Mouse (Mus musculus) left cerebral cortex, adult 8-10 months (tissue): Measurements from ENCODE around the gene Mrpl52. TPM values are rescaled to one million over a fixed set of nuclear protein-coding genes. Genes with fewer than 3 reads are reported as not detected.
A peak's percentile ranks its signal among the peaks of the same experiment; 100 is the strongest.

Experiments used
- DNase-seq, 2 experiments: peaks; one replicate each; pipeline ENCODE4 v3.0.0; 2022; ENCODE audit warnings: low spot score in 2 of 2
- total RNA-seq, 4 experiments: library from RNA; stranded (reverse); gene quantifications; 2 replicates each; pipeline ENCODE4 v1.2.4; 2022

The Mrpl52 gene
- total RNA-seq, 4 experiments from 2014 or later: 71.6 to 109 (median 87.4) TPM

DNA sequence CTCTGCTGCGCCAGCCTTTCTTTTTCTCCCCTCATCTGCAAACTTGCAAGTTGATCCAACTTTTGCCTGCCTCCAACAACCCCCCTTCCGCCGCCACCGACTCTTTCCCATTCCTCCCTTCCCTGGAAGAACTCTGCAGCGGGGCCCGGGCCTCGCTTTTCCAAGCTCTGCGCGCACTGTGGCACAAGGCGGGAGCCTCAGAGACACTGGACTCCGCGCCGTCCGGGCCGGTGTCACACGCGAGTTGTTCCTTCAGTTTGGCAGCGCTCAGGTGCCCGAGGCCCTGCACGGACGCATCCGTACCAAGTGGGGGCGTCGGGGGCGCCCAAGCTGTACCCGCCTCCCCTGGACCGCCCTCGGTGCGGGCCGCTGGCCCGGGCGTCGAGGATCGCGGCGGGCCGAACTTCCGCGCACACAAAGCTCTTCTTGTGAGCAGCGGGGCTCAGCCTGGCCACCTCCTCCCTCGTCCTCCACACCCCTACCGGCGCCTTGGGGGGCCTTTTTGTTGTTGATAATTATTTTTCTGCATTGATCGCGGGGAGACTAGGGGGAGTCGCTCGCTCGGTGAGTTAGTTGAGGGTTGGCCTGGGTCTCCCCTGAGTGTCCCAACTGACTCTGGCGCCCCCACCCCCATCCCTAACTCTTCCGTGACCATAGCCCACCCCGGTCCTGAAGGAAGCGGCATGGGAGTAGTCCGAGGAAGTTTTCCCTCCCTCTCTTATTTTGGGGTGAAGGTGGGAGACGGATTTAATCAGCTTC, 5.5 kb downstream of the Mrpl52 start:
- DNase-seq: no peak

- no peak for DNase-seq
These were observed 6.4 kb downstream of the Mrpl52 start for GRCm38 (mm10) chr14:54432837-54433830.

- DNase-seq: no peak
These were observed 7.3 kb downstream of the Mrpl52 start for GRCm38 (mm10) chr14:54433941-54434531.

DNA sequence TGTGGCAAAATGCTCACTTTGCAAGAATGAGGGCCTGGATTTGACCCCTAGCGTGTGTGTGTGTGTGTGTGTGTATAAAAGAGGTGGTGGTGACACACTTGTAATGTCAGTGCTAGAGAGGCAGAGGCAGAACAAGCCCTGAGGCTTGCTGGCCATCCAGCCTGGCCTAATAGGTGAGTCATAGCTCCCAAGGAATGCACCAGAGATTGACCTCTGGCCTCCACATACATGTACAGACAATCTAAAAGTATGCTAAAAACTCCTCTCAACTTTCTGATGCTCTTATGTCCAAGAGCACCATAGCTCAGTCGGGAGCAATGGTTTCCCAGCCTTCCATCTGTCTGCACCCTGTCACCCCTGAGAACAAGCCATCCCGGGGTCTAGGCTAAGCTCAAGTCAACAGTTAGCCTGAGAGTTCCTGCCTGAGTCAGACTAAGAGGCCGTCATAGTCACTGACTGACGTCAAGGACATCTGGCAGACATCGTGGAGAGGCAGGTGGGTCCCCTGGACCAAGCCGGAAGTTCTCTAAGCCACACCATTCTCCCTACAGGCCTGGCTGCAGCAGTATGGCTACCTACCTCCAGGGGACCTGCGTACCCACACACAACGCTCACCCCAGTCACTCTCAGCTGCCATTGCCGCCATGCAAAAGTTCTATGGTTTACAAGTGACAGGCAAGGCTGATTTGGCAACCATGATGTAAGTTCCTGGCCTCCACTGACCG, 8.6 kb downstream of the Mrpl52 start:
- no peak for DNase-seq

GRCm38 (mm10) chr14:54439155-54439554, 12.4 kb downstream of the Mrpl52 start:
- no peak for DNase-seq

DNA sequence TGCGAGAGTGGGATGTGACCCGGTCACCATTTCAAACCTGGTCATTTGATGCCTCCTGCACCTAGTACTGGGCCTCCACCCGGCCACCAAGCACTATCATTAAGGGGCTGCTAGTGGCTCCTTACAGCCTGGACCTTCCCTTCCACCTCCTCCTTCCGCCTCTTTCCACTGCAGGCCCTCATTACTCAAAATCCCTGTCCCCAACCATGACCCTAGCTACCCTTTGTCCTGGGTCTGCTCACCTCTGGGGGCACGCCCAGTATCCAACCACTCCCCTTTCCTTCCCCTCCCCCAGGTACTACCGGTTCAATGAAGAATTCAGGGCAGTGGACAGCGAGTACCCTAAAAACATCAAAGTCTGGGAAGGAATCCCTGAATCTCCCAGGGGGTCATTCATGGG, 12.9 kb downstream of the Mrpl52 start:
- no peak for DNase-seq

DNA sequence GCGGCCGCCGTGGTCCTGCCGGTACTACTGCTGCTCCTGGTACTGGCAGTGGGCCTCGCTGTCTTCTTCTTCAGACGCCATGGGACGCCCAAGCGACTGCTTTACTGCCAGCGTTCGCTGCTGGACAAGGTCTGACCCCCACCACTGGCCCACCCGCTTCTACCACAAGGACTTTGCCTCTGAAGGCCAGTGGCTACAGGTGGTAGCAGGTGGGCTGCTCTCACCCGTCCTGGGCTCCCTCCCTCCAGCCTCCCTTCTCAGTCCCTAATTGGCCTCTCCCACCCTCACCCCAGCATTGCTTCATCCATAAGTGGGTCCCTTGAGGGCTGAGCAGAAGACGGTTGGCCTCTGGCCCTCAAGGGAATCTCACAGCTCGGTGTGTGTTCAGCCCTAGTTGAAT, 13.8 kb downstream of the Mrpl52 start:
- no peak for DNase-seq

DNA sequence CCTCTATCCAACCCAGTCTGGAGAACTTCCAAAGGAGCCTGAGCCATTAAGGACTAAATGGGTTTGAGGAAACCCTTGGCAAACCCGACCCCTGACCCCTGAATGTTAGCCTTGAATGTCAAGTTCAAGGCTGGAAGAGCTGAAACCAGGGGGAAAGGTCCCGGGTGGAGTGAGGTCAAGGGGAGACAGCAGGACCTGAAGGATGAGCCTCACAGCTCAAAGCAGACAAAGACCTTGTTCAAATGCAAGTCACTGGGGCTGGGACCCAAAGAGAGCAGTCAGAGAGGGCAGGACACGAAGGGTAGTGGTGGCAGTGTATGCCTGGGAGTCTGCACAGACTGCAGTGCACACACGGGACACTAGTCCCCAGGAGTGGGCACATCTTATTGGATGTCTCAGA, 14.7 kb downstream of the Mrpl52 start:
- DNase-seq: no peak

DNA sequence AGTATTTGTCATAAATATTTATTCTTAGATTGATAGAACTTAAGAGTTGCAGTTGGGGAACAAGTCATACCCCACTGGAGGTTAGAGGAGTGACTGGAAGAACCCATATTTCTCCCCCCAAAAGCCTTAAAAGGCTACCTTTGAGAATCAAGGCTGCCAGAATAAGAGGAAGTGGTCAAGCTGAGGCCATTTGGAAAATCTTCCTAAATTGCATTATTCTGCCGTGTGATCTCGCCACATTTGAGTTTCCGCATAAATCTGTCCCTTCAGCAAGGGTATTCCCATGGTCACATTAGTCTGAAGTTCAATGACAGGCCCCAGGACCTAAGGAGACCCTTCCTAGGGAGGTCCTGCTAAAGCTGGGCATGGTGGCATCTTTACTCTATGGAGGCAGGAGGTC, 15.8 kb downstream of the Mrpl52 start:
- no peak for DNase-seq

DNA sequence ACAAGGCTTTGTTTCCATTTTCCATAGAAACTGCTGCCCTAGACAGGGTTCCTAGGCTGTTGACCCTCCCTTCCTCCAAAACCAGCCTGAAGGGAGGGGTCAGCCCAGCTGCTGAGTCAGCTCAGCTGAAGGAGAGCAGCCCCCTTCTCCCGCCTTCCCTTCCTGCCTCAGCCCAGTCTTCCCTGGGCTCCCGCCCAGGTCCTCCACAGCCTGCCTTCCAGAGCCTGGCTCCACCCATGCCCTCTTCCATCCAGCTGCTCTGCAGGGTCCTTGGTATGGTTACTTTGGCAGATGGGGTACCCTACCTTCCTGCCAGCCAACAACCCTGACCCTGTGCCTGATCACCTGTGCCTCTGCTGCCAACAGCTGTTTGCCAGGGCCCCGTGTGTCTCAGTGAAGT, 16.5 kb downstream of the Mrpl52 start:
- DNase-seq: no peak

- DNase-seq: no peak
These were observed 17.3 kb downstream of the Mrpl52 start for GRCm38 (mm10) chr14:54443712-54444618.

GRCm38 (mm10) chr14:54445476-54445875, 18.8 kb downstream of the Mrpl52 start:
- DNase-seq: no peak

DNA sequence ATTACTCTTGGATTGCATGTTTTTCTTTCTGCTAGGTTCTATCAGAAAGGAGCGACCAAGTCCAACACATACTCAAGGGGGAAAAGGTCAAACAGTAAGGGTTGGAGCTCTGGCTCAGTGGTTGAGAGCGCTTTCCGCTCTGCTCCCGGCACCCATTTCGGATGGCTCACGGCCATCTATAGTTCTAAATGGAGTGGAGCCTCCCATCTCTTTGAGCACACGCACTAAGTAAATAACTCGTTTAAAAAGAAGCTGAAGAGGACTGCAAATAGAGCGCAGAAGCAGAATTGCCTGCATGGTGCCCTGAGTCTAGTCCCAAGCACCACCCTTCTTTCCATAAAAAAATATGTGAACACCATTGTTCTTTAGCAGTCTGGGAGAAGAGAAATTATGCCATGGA, 26.9 kb downstream of the Mrpl52 start:
- DNase-seq: no peak

- no peak for DNase-seq
These were observed 28.2 kb downstream of the Mrpl52 start for GRCm38 (mm10) chr14:54454669-54455528.

DNA sequence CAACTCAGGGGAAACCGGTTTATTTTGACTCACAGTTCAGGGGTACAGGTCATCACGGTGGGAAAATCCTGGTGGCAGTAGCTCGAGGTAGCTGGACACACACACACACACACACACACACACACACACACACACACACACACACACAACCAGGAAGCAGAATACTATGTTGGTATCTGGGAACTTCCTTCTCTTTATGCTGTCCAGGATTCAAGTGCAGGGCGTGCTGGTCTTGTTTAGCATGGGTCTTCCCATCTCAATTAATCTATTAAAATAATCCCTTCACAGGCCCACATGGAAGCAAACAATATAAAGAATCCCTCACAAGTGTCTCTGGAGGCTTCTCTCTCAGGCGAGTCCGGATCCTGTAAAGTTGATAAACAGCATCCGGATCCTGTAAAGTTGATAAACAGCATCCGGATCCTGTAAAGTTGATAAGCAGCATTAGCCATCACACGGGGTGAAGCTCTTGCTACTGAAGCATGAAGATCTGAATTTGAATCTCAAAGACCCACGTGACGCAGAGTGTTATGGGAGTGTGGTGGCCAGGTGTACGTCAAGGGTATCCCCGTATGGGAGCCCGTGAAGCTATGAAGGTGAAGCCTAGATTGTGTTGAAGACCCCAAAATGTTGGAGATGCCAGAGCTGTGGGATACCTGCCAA, 31.3 kb downstream of the Mrpl52 start:
- DNase-seq: no peak

GRCm38 (mm10) chr14:54462146-54462545, 35.4 kb downstream of the Mrpl52 start:
- DNase-seq: no peak

DNA sequence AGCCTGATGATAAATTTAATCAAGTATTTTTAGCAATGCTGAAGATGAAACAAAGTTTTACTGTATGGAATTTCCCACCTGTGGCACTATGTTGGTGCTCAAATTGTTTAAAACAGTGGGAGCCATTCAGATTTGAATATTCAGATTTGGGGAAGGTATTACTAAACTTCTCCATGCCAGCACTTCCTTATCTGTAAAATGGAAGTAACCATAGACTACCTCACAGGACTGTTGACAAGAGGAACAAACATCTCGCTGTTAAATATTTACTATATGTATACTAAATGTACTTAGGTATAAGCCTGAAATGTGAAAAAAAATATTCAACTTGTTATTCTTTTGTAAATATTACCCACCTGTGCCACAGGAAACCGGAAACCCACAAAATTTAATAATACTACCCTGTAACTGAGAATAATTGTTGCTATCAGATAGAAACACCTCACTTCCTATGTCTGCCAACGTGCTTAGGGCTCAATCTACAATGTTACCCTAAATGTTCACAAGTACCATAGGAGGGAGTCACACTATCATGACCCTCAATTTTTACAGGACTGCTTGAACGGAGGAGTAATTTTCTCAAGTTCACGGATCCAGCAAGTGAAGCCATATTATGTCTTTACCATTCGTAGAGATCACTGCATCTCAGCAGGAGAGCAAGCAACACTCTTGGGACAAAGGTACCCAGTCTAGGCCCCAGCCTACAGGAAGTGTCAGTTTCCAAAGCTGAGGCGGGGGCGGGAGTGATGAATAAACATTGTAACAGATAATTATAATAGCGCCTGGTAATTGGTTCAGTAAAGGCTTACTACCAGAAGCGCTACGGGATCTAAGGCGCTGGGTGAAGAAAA, 36.6 kb downstream of the Mrpl52 start:
- no peak for DNase-seq

DNA sequence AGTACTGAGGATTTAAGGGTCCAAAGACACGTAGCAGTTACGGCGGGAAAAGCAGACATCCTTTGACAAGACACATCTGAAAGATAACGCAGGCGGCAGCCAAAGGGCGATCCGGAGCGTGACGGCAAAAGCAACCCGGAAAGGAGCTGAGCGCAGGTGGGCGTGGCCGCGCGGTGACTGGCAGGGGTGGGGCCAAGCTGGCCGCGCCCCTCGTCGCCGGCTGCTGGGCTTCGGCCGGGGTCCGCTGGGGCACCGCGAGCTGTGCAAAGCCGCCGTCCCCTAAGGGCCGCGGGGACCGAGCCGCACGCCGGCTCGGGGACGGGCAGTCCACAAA, 37.2 kb downstream of the Mrpl52 start, which contains the start of gene Lrp10:
TSS of gene Lrp10 (plus strand) at position 179 of the 334 bp plus-strand sequence.
- peak; percentile 68 to 70 for DNase-seq
